Mouse (Mus musculus) Patski (cell line): ENCODE results near the gene Rin2. TPM values are rescaled to one million over a fixed set of nuclear protein-coding genes. Genes with fewer than 3 reads are reported as not detected.

ENCODE experiments used
- ATAC-seq: fragments of 100-300 bp; one replicate; pipeline ENCODE4 v1.8.0; 2021
- CTCF ChIA-PET: fragments of 350-600 bp; sonication (Branson Sonifier 250); formaldehyde crosslinking; loops from one replicate; lab custom pipeline; 2022; ENCODE audit warnings: inconsistent platforms; lab: Charles Lee
- POLR2A ChIA-PET: fragments of 350-600 bp; sonication (Branson Sonifier 250); formaldehyde crosslinking; loops from one replicate; lab custom pipeline; 2022; ENCODE audit warnings: antibody characterized with exemption, inconsistent platforms; lab: Charles Lee
- DNase-seq: peaks from one replicate; pipeline ENCODE4 v3.0.0-alpha.2; 2011; ENCODE audit warnings: low read depth, low spot score
- H3K27me3 ChIP-seq: fragments of 371-371 bp; one replicate; pipeline ENCODE4 v1.5.1; 2021
- CTCF ChIP-seq: fragments of 100-300 bp; IDR thresholded peaks from one replicate; pipeline ENCODE4 v1.5.1; 2021
- in situ Hi-C: fragments of 300-500 bp; cut with MboI; formaldehyde crosslinking; loops from 3 replicates; pipeline ENCODE4 v1.11.1; 2018; ENCODE audit warnings: low pct_unique_long_range_greater_than_20kb, mixed read lengths
- polyA plus RNA-seq: library from polyadenylated mRNA; unstranded; gene quantifications from one replicate; pipeline ENCODE4 v1.2.3, GENCODE M21; 2021

The Rin2 gene
- polyA plus RNA-seq, 1 experiment from 2014 or later = 38.7 TPM

- ChIA-PET CTCF (interaction anchor here (1.4 kb wide), 2 partner anchors 14 to 41 kb away, joined by 3 read pairs; no protein-coding TSS in a partner anchor), POLR2A (no interaction called here)
- no peak for ATAC-seq
- no peak for TF ChIP-seq CTCF
- in situ Hi-C loops = no loop called here
- no peaks in the 10 kb centered on the region for H3K27me3 ChIP-seq
- no peak for DNase-seq
These were observed 79.0 kb downstream of the Rin2 start for GRCm38 (mm10) chr2:145753973-145754372.

- ChIA-PET POLR2A (interaction anchor here (0.6 to 1.4 kb wide), 3 partner anchors 22 to 30 kb away, joined by 3 to 5 read pairs (median 3); no protein-coding TSS in a partner anchor), CTCF (interaction anchor here (0.9 to 2.6 kb wide), 3 partner anchors 32 to 56 kb away, joined by 3 to 8 read pairs (median 4); no protein-coding TSS in a partner anchor)
- in situ Hi-C loops = loop anchor here (5.0 kb wide), 2 partner anchors 36 to 54 kb away; no protein-coding TSS in a partner anchor
- ATAC-seq (peak; percentile 78), DNase-seq (peak; percentile 97)
- H3K27me3 ChIP-seq = no peaks in the 10 kb centered on the region
- TF ChIP-seq CTCF = no peak
These were observed 81.1 kb downstream of the Rin2 start for GRCm38 (mm10) chr2:145755864-145756822.

GRCm38 (mm10) chr2:145760121-145760520 lies 85.1 kb downstream of the Rin2 start:
- in situ Hi-C loops = no loop called here
- H3K27me3 ChIP-seq = no peaks in the 10 kb centered on the region
- DNase-seq (peak; percentile 37), ATAC-seq (no peak)
- ChIA-PET POLR2A (no interaction called here), CTCF (interaction anchor here (0.8 kb wide), 1 partner anchor 9 kb away, joined by 3 read pairs; no protein-coding TSS in a partner anchor)
- TF ChIP-seq CTCF = no peak

- CTCF ChIA-PET = no interaction called here
- no peak for DNase-seq
- no peak for ATAC-seq
- in situ Hi-C loops = no loop called here
- no peak for TF ChIP-seq CTCF
- no peaks in the 10 kb centered on the region for H3K27me3 ChIP-seq
- POLR2A ChIA-PET = no interaction called here
These were observed 86.4 kb downstream of the Rin2 start for GRCm38 (mm10) chr2:145761436-145761835.

- ATAC-seq = no peak
- no peaks in the 10 kb centered on the region for H3K27me3 ChIP-seq
- no peak for DNase-seq
- POLR2A ChIA-PET = no interaction called here
- in situ Hi-C loops = no loop called here
- no peak for TF ChIP-seq CTCF
- CTCF ChIA-PET = interaction anchor here (0.9 kb wide), 1 partner anchor 10 kb away, joined by 3 read pairs; no protein-coding TSS in a partner anchor
These were observed 94.9 kb downstream of the Rin2 start for GRCm38 (mm10) chr2:145769964-145770363.

GRCm38 (mm10) chr2:145770730-145771536 lies 95.9 kb downstream of the Rin2 start:
- H3K27me3 ChIP-seq = no peaks in the 10 kb centered on the region
- CTCF ChIA-PET = no interaction called here
- in situ Hi-C loops = no loop called here
- ATAC-seq (no peak), DNase-seq (no peak)
- POLR2A ChIA-PET = no interaction called here
- TF ChIP-seq CTCF = no peak

- TF ChIP-seq CTCF = no peak
- H3K27me3 ChIP-seq = no peaks in the 10 kb centered on the region
- DNase-seq (no peak), ATAC-seq (no peak)
- ChIA-PET CTCF (no interaction called here), POLR2A (no interaction called here)
- in situ Hi-C loops = no loop called here
These were observed 108.2 kb downstream of the Rin2 start for GRCm38 (mm10) chr2:145783247-145783646.

- in situ Hi-C loops = no loop called here
- no peak for DNase-seq
- ChIA-PET CTCF (interaction anchor here (1.5 kb wide), 1 partner anchor 88 kb away, joined by 3 read pairs; no protein-coding TSS in a partner anchor), POLR2A (interaction anchor here (0.6 to 0.7 kb wide), 4 partner anchors 25 to 295 kb away, joined by 3 to 4 read pairs (median 4); no protein-coding TSS in a partner anchor)
- no peaks in the 10 kb centered on the region for H3K27me3 ChIP-seq
- TF ChIP-seq CTCF = no peak
- no peak for ATAC-seq
These were observed 109.4 kb downstream of the Rin2 start for GRCm38 (mm10) chr2:145784246-145784935.

GRCm38 (mm10) chr2:145784964-145785363 lies 109.9 kb downstream of the Rin2 start:
- in situ Hi-C loops = loop anchor here (5.0 kb wide), 1 partner anchor 77 kb away; no protein-coding TSS in a partner anchor
- DNase-seq (no peak), ATAC-seq (no peak)
- no peak for TF ChIP-seq CTCF
- no peaks in the 10 kb centered on the region for H3K27me3 ChIP-seq
- POLR2A ChIA-PET = interaction anchor here (0.6 to 0.7 kb wide), 4 partner anchors 26 to 295 kb away, joined by 3 to 4 read pairs (median 4); no protein-coding TSS in a partner anchor
- CTCF ChIA-PET = interaction anchor here (1.5 kb wide), 2 partner anchors 34 to 89 kb away, joined by 3 read pairs; no protein-coding TSS in a partner anchor
